Mouse (Mus musculus) retina, postnatal 1 day (tissue): ENCODE data around the gene Hyou1.
"Not testable (repeated sequence)": the region's sequence is repeated elsewhere in the genome, so short reads cannot be mapped to it uniquely, and the experiment has no call there.

Experiments used
- DNase-seq: peaks from one replicate; pipeline ENCODE4 v3.0.0-alpha.2; 2012

Gene Hyou1

GRCm38 (mm10) chr9:44352337-44352736, 27.0 kb upstream of the Hyou1 start:
- DNase-seq: no peak

- no peak for DNase-seq
Observed at GRCm38 (mm10) chr9:44353142-44353541, 26.1 kb upstream of the Hyou1 start.

- peak; percentile 56 for DNase-seq
Observed at GRCm38 (mm10) chr9:44357207-44357606, 22.1 kb upstream of the Hyou1 start.

GRCm38 (mm10) chr9:44361190-44361917, 17.9 kb upstream of the Hyou1 start, which contains the start of gene Vps11:
Gene Vps11, minus strand, starts transcription at chr9:44361670.
- peak; percentile 98 for DNase-seq

GRCm38 (mm10) chr9:44361931-44362330, 17.4 kb upstream of the Hyou1 start:
- DNase-seq: not testable (repeated sequence)

GRCm38 (mm10) chr9:44364480-44364879, 14.8 kb upstream of the Hyou1 start:
- peak; percentile 7 for DNase-seq

GRCm38 (mm10) chr9:44373386-44373785, 5.9 kb upstream of the Hyou1 start:
- DNase-seq: no peak

GRCm38 (mm10) chr9:44376141-44376540, 3.1 kb upstream of the Hyou1 start:
- DNase-seq: no peak

GRCm38 (mm10) chr9:44377335-44377734, 2.0 kb upstream of the Hyou1 start:
- DNase-seq: not testable (repeated sequence)

GRCm38 (mm10) chr9:44378153-44378730, 1.0 kb upstream of the Hyou1 start:
- DNase-seq: no peak

GRCm38 (mm10) chr9:44379862-44380261, 572 bp downstream of the Hyou1 start:
- DNase-seq: no peak

- no peak for DNase-seq
Observed at GRCm38 (mm10) chr9:44384596-44384995, 5.3 kb downstream of the Hyou1 start.

- no peak for DNase-seq
Observed at GRCm38 (mm10) chr9:44387221-44387620, 7.9 kb downstream of the Hyou1 start.

- peak; percentile 64 for DNase-seq
Observed at GRCm38 (mm10) chr9:44389273-44389672, 10.0 kb downstream of the Hyou1 start.

- DNase-seq: peak; percentile 81
Observed at GRCm38 (mm10) chr9:44391466-44391865, 12.2 kb downstream of the Hyou1 start.

GRCm38 (mm10) chr9:44396684-44397411, 17.6 kb downstream of the Hyou1 start, which contains the start of gene Slc37a4:
Gene Slc37a4, plus strand, starts transcription at chr9:44396852.
- DNase-seq: peak; percentile 97

- peak; percentile 63 for DNase-seq
Observed at GRCm38 (mm10) chr9:44398087-44398486, 18.8 kb downstream of the Hyou1 start.

- DNase-seq: no peak
Observed at GRCm38 (mm10) chr9:44398551-44398950, 19.3 kb downstream of the Hyou1 start.

- DNase-seq: no peak
Observed at GRCm38 (mm10) chr9:44399114-44399794, 20.0 kb downstream of the Hyou1 start.

GRCm38 (mm10) chr9:44399795-44400114, 20.5 kb downstream of the Hyou1 start:
- DNase-seq: no peak

GRCm38 (mm10) chr9:44401081-44401480, 21.8 kb downstream of the Hyou1 start:
- DNase-seq: no peak

- DNase-seq: no peak
Observed at GRCm38 (mm10) chr9:44405011-44405410, 25.7 kb downstream of the Hyou1 start.
